Mouse (Mus musculus): ENCODE measurements around the gene Pold3.

The Pold3 gene

DNA sequence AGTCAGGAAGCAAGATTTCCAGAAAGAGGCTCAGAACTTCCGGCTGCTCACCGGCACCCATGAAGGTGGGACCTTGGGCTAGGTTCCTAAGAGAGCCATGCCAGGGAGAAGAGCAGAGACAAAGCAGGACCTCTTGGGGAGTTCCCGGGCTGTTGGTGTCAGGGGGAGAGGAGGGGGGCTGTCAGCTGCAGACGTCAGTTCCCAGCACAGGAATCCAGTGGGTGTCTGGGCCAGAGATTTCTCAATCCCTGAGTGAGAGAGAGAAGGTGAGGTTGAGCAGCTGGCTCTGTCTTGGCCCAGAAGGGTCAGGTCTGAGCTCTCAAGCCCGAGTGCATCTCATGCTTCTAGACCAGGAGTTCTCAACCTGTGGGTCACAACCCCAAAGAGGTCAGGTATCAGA is 87.7 kb downstream of the Pold3 start:
- no peak for DNase-seq (ENCODE audit: extremely low spot score, low read depth, low spot score)
